Mouse (Mus musculus): ENCODE data around the gene Nexn.
"Not testable (repeated sequence)": the region's sequence is repeated elsewhere in the genome, so short reads cannot be mapped to it uniquely, and the experiment has no call there.

The Nexn gene

GRCm38 (mm10) chr3:152266036-152266421, at the start of gene Nexn:
Gene Nexn (minus strand): TSS chr3:152266350.
- DNase-seq = no peak

- DNase-seq = peak; percentile 75 to 81
Observed at GRCm38 (mm10) chr3:152315613-152316012, 49.5 kb upstream of the Nexn start.

- not testable (repeated sequence) for DNase-seq
Observed at GRCm38 (mm10) chr3:152314666-152315065, 48.5 kb upstream of the Nexn start.

GRCm38 (mm10) chr3:152309250-152309645, 43.1 kb upstream of the Nexn start:
- DNase-seq = no peak

- no peak for DNase-seq
Observed at GRCm38 (mm10) chr3:152308485-152309249, 42.5 kb upstream of the Nexn start.

- no peak for DNase-seq
Observed at GRCm38 (mm10) chr3:152305971-152306370, 39.8 kb upstream of the Nexn start.

- no peak for DNase-seq
Observed at GRCm38 (mm10) chr3:152305080-152305479, 38.9 kb upstream of the Nexn start.

- no peak for DNase-seq
Observed at GRCm38 (mm10) chr3:152304093-152304815, 38.1 kb upstream of the Nexn start.

GRCm38 (mm10) chr3:152302991-152303390, 36.8 kb upstream of the Nexn start:
- no peak for DNase-seq

- DNase-seq = no peak
Observed at GRCm38 (mm10) chr3:152300376-152301337, 34.5 kb upstream of the Nexn start.

GRCm38 (mm10) chr3:152295896-152296295, 29.7 kb upstream of the Nexn start:
- DNase-seq = no peak

- no peak for DNase-seq
Observed at GRCm38 (mm10) chr3:152294400-152294799, 28.2 kb upstream of the Nexn start.

GRCm38 (mm10) chr3:152293530-152294181, 27.5 kb upstream of the Nexn start:
- DNase-seq = no peak

GRCm38 (mm10) chr3:152291895-152292294, 25.7 kb upstream of the Nexn start:
- DNase-seq = no peak

- no peak for DNase-seq
Observed at GRCm38 (mm10) chr3:152290175-152290798, 24.1 kb upstream of the Nexn start.

- peak; percentile 42 for DNase-seq
Observed at GRCm38 (mm10) chr3:152288740-152289139, 22.6 kb upstream of the Nexn start.

- DNase-seq = no peak
Observed at GRCm38 (mm10) chr3:152288276-152288675, 22.1 kb upstream of the Nexn start.

- no peak for DNase-seq
Observed at GRCm38 (mm10) chr3:152287810-152288209, 21.7 kb upstream of the Nexn start.

- no peak for DNase-seq
Observed at GRCm38 (mm10) chr3:152284759-152285158, 18.6 kb upstream of the Nexn start.

GRCm38 (mm10) chr3:152284306-152284705, 18.2 kb upstream of the Nexn start:
- DNase-seq = no peak

- no peak for DNase-seq
Observed at GRCm38 (mm10) chr3:152282126-152282525, 16.0 kb upstream of the Nexn start.

GRCm38 (mm10) chr3:152278431-152278830, 12.3 kb upstream of the Nexn start:
- DNase-seq = no peak
